Mouse (Mus musculus) kidney, embryonic 15.5 days (tissue): ENCODE results near the gene Lmntd1. TPM values are rescaled to one million over a fixed set of nuclear protein-coding genes. Genes with fewer than 3 reads are reported as not detected.

Experiments used
- ATAC-seq: fragments of 200-750 bp; cut with Nextera tagmentation; replicated peaks from 2 replicates; pipeline ENCODE4 v1.8.0; 2017; ENCODE audit warnings: moderate TSS enrichment; ENCODE audit not compliant: low FRiP score
- H3K27ac ChIP-seq: fragments of 300-500 bp; sonication (generic); 2 replicates; pipeline ENCODE4 v1.5.1; 2015; ENCODE audit warnings: mild to moderate bottlenecking, inconsistent platforms
- H3K27me3 ChIP-seq: fragments of 300-500 bp; sonication (generic); 2 replicates; pipeline ENCODE4 v1.6.1; 2015; ENCODE audit warnings: inconsistent platforms
- H3K36me3 ChIP-seq: fragments of 300-500 bp; sonication (generic); 2 replicates; pipeline ENCODE4 v1.6.1; 2015; ENCODE audit warnings: inconsistent platforms
- H3K4me1 ChIP-seq: fragments of 300-500 bp; sonication (generic); 2 replicates; pipeline ENCODE4 v1.6.1; 2015; ENCODE audit warnings: inconsistent platforms
- H3K4me2 ChIP-seq: fragments of 300-500 bp; sonication (generic); 2 replicates; pipeline ENCODE4 v1.6.1; 2015; ENCODE audit warnings: moderate library complexity, mild to moderate bottlenecking, inconsistent platforms
- H3K4me3 ChIP-seq: fragments of 300-500 bp; sonication (generic); replicated peaks from 2 replicates; pipeline ENCODE4 v1.5.1; 2015; ENCODE audit warnings: mild to moderate bottlenecking, inconsistent platforms
- H3K9ac ChIP-seq: fragments of 300-500 bp; sonication (generic); 2 replicates; pipeline ENCODE4 v1.6.1; 2015; ENCODE audit warnings: mild to moderate bottlenecking, inconsistent platforms
- H3K9me3 ChIP-seq: fragments of 300-500 bp; sonication (generic); replicated peaks from 2 replicates; pipeline ENCODE4 v1.6.1; 2016; ENCODE audit warnings: inconsistent platforms
- WGBS: fragments of 180-500 bp; shearing (Covaris S2); methylation state at CpG from one replicate; pipeline ENCODE4 v1.1.7; 2015; ENCODE audit warnings: mixed read lengths; 5-methylcytosine and 5-hydroxymethylcytosine counted together
- polyA plus RNA-seq: library from polyadenylated mRNA; unstranded; fragments of >200 nt; fragmentation: Nextera tagmentation; extraction: Ambion mirVana; gene quantifications from 2 replicates; pipeline ENCODE4 v1.2.1, GENCODE M21; 2015

Lmntd1 gene
- polyA plus RNA-seq, 1 experiment from 2014 or later = 2.4 TPM

GRCm38 (mm10) chr6:145636682-145637081 is 22.6 kb upstream of the Lmntd1 start:
- no peaks in the 10 kb centered on the region for H3K27me3 ChIP-seq
- no peak overlapping the region for H3K27ac ChIP-seq
- H3K36me3 ChIP-seq = no peaks in the 10 kb centered on the region
- H3K4me1 ChIP-seq = peaks cover 16% of the 10 kb centered on the region; the same call in 1 of the 2 replicates
- no peak for ATAC-seq
- H3K4me3 ChIP-seq = no peak overlapping the region
- no peak overlapping the region for H3K4me2 ChIP-seq
- H3K9me3 ChIP-seq = no peaks in the 10 kb centered on the region
- WGBS = 42% methylated on average over 4 of the region's 4 CpGs
- no peak overlapping the region for H3K9ac ChIP-seq

GRCm38 (mm10) chr6:145634454-145634853 is 20.3 kb upstream of the Lmntd1 start:
- Histone ChIP-seq H3K27ac (no peak overlapping the region), H3K9ac (no peak overlapping the region), H3K36me3 (no peaks in the 10 kb centered on the region), H3K27me3 (no peaks in the 10 kb centered on the region), H3K4me1 (peaks cover 16% of the 10 kb centered on the region; the same call in 1 of the 2 replicates), H3K4me3 (no peak overlapping the region), H3K4me2 (no peak overlapping the region), H3K9me3 (no peaks in the 10 kb centered on the region)
- 74% methylated on average over 2 of the region's 2 CpGs for WGBS
- no peak for ATAC-seq

GRCm38 (mm10) chr6:145630269-145630668 is 16.1 kb upstream of the Lmntd1 start:
- Histone ChIP-seq H3K9ac (no peak overlapping the region), H3K36me3 (no peaks in the 10 kb centered on the region), H3K27me3 (no peaks in the 10 kb centered on the region), H3K9me3 (no peaks in the 10 kb centered on the region), H3K4me1 (no peaks in the 10 kb centered on the region), H3K4me3 (no peak overlapping the region), H3K4me2 (no peak overlapping the region), H3K27ac (no peak overlapping the region)
- 58% methylated on average over 6 of the region's 6 CpGs for WGBS
- no peak for ATAC-seq

GRCm38 (mm10) chr6:145623141-145623540 is 9.0 kb upstream of the Lmntd1 start:
- no peaks in the 10 kb centered on the region for H3K27me3 ChIP-seq
- no peak overlapping the region for H3K9ac ChIP-seq
- no peak overlapping the region for H3K4me3 ChIP-seq
- 78% methylated on average over 4 of the region's 4 CpGs for WGBS
- H3K4me1 ChIP-seq = no peaks in the 10 kb centered on the region
- no peaks in the 10 kb centered on the region for H3K9me3 ChIP-seq
- H3K27ac ChIP-seq = no peak overlapping the region
- H3K4me2 ChIP-seq = no peak overlapping the region
- no peak for ATAC-seq
- no peaks in the 10 kb centered on the region for H3K36me3 ChIP-seq

GRCm38 (mm10) chr6:145616402-145617229 is 2.5 kb upstream of the Lmntd1 start:
- no peak for ATAC-seq
- Histone ChIP-seq H3K4me1 (peaks cover 8% of the 10 kb centered on the region), H3K9me3 (no peaks in the 10 kb centered on the region), H3K27me3 (no peaks in the 10 kb centered on the region), H3K4me3 (no peak overlapping the region), H3K27ac (no peak overlapping the region), H3K9ac (no peak overlapping the region), H3K36me3 (no peaks in the 10 kb centered on the region), H3K4me2 (no peak overlapping the region)
- WGBS = 69% methylated on average over 5 of the region's 5 CpGs

GRCm38 (mm10) chr6:145615666-145616210 is 1.6 kb upstream of the Lmntd1 start, which contains the start of gene Tuba3b:
Gene Tuba3b (plus strand): TSS chr6:145615757.
- no peaks in the 10 kb centered on the region for H3K36me3 ChIP-seq
- H3K9me3 ChIP-seq = no peaks in the 10 kb centered on the region
- H3K27ac ChIP-seq = no peak within 1 kb of the TSS
- no peak within 1 kb of the TSS for H3K4me2 ChIP-seq
- peaks cover 8% of the 10 kb centered on the region for H3K4me1 ChIP-seq
- ATAC-seq = no peak
- H3K9ac ChIP-seq = no peak within 1 kb of the TSS
- no peaks in the 10 kb centered on the region for H3K27me3 ChIP-seq
- no peak within 1 kb of the TSS for H3K4me3 ChIP-seq
- WGBS = 97% methylated on average over 31 of the region's 31 CpGs

GRCm38 (mm10) chr6:145612611-145613010 is 1.5 kb downstream of the Lmntd1 start:
- no peak for ATAC-seq
- Histone ChIP-seq H3K9me3 (no peaks in the 10 kb centered on the region), H3K36me3 (no peaks in the 10 kb centered on the region), H3K4me2 (no peak overlapping the region), H3K4me1 (peaks cover 13% of the 10 kb centered on the region), H3K27ac (no peak overlapping the region), H3K4me3 (no peak overlapping the region), H3K9ac (no peak overlapping the region), H3K27me3 (no peaks in the 10 kb centered on the region)
- WGBS = 83% methylated on average over 3 of the region's 3 CpGs

GRCm38 (mm10) chr6:145610901-145611300 is 3.2 kb downstream of the Lmntd1 start:
- 95% methylated on average over 5 of the region's 5 CpGs for WGBS
- no peak for ATAC-seq
- Histone ChIP-seq H3K36me3 (no peaks in the 10 kb centered on the region), H3K4me3 (no peak overlapping the region), H3K9ac (no peak overlapping the region), H3K4me1 (peaks cover 17% of the 10 kb centered on the region), H3K27ac (no peak overlapping the region), H3K4me2 (no peak overlapping the region), H3K27me3 (no peaks in the 10 kb centered on the region), H3K9me3 (no peaks in the 10 kb centered on the region)

GRCm38 (mm10) chr6:145608693-145609092 is 5.4 kb downstream of the Lmntd1 start:
- peaks cover 24% of the 10 kb centered on the region for H3K4me1 ChIP-seq
- no peak overlapping the region for H3K9ac ChIP-seq
- no peak overlapping the region for H3K27ac ChIP-seq
- no peak for ATAC-seq
- H3K36me3 ChIP-seq = no peaks in the 10 kb centered on the region
- no peaks in the 10 kb centered on the region for H3K27me3 ChIP-seq
- no peak overlapping the region for H3K4me3 ChIP-seq
- H3K4me2 ChIP-seq = no peak overlapping the region
- WGBS = 92% methylated on average over 5 of the region's 5 CpGs
- H3K9me3 ChIP-seq = no peaks in the 10 kb centered on the region

GRCm38 (mm10) chr6:145607746-145608145 is 6.4 kb downstream of the Lmntd1 start:
- H3K27ac ChIP-seq = peak overlapping the region; percentile 64; the same call in 1 of the 2 replicates

GRCm38 (mm10) chr6:145605203-145605602 is 8.9 kb downstream of the Lmntd1 start:
- Histone ChIP-seq H3K27me3 (no peaks in the 10 kb centered on the region), H3K4me3 (no peak overlapping the region), H3K4me2 (no peak overlapping the region), H3K27ac (no peak overlapping the region), H3K9ac (no peak overlapping the region), H3K9me3 (no peaks in the 10 kb centered on the region), H3K4me1 (peaks cover 27% of the 10 kb centered on the region), H3K36me3 (no peaks in the 10 kb centered on the region)
- 27% methylated on average over 3 of the region's 3 CpGs for WGBS
- no peak for ATAC-seq

More at GRCm38 (mm10) chr6:145607746-145608145, 6.4 kb downstream of the Lmntd1 start:
- Histone ChIP-seq H3K4me1 (peaks cover 23% of the 10 kb centered on the region), H3K9me3 (no peaks in the 10 kb centered on the region), H3K27me3 (no peaks in the 10 kb centered on the region), H3K36me3 (no peaks in the 10 kb centered on the region), H3K4me3 (no peak overlapping the region), H3K9ac (no peak overlapping the region), H3K4me2 (no peak overlapping the region)
- no peak for ATAC-seq
- 65% methylated on average over 4 of the region's 4 CpGs for WGBS

GRCm38 (mm10) chr6:145604648-145605047 is 9.5 kb downstream of the Lmntd1 start:
- no peak overlapping the region for H3K9ac ChIP-seq
- no peak for ATAC-seq

More at GRCm38 (mm10) chr6:145604648-145605047, 9.5 kb downstream of the Lmntd1 start:
- H3K4me2 ChIP-seq = no peak overlapping the region
- 69% methylated on average over 4 of the region's 4 CpGs for WGBS
- H3K9me3 ChIP-seq = no peaks in the 10 kb centered on the region
- H3K27ac ChIP-seq = no peak overlapping the region
- H3K36me3 ChIP-seq = no peaks in the 10 kb centered on the region
- peaks cover 27% of the 10 kb centered on the region for H3K4me1 ChIP-seq
- no peak overlapping the region for H3K4me3 ChIP-seq
- no peaks in the 10 kb centered on the region for H3K27me3 ChIP-seq
